Mouse (Mus musculus) CD4-positive, CD25-positive, alpha-beta regulatory T cell, adult 4 months (primary cell): Measurements from ENCODE around the gene Klra2. TPM values are rescaled to one million over a fixed set of nuclear protein-coding genes. Genes with fewer than 3 reads are reported as not detected.
"Not testable (repeated sequence)": the region's sequence is repeated elsewhere in the genome, so short reads cannot be mapped to it uniquely, and the experiment has no call there.

Experiments used
- ATAC-seq: one replicate; pipeline ENCODE4 v1.8.0; 2017
- polyA plus RNA-seq, 2 experiments: library from polyadenylated mRNA; unstranded; fragments of 100-300 nt; shearing (Covaris generic); gene quantifications; one replicate each; pipeline ENCODE4 v1.2.1; 2017

Klra2 gene
- polyA plus RNA-seq, result under 1 TPM in 1 of 2 experiments, not detected in 1; 0.52 TPM

DNA sequence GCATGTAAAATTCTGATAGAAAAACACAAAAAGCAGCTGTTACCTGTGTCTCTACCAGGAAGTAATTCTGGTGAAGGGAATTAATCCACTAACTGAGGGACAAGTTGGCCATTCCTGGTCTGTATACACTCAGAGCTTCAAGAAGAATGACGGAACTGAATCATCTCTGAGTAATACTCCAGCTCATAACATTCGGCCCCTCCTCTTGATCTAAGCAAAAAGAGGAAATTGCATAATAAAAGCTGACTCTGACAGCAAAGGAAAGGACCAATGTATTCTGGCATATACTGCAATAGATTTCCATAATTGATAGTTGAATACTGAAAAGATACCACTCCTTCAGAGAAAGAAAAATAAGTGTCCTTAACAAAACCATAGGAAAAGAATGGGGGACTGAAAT lies at the start of gene Klra2:
Gene Klra2, minus strand, starts transcription at position 157 of the 400 bp plus-strand sequence.
- ATAC-seq, result no peak

DNA sequence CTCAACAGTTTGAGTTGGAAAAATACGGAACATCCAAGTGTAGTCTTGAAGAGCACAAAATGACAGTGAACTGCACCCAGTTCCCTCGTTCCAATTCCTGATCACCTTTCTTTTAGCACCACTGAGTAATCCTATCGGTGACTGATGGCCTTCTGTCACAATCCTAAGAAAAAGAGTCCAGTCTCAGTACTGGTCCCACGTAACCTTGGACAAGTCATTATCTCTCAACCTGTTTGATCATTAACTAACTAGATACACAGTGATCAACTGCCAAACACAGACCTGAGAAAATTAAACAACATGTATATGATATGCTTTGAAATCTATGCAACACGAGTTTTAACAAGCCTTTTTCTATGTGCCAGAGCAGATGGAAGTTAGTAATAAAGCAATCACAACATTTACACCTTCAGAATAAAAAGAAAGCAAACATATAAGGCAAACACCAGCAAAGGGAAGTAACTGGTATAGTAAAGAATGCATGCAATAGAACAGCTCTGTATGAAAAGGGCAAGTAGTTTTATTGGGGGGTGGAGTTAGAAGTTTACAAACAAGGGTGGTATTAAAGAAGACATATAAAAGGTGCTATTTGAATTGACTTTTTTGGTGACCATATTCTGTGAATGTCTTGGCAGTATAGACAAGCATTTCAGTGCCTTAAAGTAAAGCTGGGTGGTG lies 47.4 kb upstream of the Klra2 start:
- no peak for ATAC-seq

DNA sequence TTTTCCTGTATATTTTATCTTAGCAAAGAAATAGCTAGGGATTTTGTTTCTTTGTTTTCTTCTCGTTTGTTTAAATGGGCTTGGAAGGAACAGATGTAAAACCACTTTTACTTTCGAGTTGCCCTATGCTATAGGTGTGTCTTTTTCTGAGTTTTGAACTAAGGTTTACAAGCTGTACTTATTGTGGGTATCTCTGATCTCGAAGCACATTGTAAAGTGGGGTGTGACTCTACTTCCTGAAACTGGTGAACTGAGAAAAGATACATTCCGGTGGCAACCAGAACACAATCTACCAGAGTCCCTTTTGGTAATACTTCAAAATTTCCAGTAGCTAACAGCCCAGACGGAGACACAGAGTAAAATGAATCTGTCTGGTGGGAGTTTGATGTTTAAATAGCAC lies 46.8 kb upstream of the Klra2 start:
- ATAC-seq, result peak; percentile 31

DNA sequence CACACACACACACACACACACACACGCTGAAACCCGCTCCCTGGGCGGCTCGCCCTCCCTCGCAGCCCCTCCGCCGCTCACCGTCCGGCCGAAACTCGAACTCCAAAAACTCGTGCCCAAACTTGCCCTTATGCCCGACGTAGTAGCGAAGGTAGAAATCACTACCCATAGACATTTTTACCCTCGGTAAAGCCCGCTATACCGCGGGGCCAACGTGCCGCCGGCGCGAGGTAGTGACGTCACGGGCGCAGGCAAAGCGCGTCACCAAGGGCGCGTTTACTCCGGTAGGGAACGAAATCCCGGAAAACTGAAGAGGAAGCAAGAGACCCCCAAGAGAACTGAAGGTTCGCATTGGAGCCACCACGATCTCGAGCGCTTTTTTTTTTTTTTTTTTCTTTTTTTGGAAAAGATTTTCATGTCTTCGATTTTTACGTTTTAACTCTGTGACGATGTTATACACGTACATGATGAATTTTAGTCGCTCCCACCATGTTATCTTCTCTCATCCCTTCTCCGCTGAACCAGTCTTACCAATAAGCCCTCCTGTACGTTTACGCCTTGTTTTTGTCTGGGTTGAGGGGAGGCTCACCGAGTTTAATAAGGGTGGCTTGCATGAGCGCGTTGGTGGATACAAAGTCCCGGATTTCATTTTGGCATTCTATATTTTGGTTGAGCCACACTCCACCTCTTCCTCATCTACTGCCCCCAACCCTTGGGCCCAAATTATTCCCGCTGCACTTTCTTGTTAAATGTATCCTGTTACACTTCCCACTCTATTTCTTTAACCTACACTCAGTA lies 46.0 kb upstream of the Klra2 start, which contains the start of gene Magohb:
Gene Magohb, minus strand, starts transcription at position 254 of the 798 bp plus-strand sequence.
- ATAC-seq, result peak; percentile 75

DNA sequence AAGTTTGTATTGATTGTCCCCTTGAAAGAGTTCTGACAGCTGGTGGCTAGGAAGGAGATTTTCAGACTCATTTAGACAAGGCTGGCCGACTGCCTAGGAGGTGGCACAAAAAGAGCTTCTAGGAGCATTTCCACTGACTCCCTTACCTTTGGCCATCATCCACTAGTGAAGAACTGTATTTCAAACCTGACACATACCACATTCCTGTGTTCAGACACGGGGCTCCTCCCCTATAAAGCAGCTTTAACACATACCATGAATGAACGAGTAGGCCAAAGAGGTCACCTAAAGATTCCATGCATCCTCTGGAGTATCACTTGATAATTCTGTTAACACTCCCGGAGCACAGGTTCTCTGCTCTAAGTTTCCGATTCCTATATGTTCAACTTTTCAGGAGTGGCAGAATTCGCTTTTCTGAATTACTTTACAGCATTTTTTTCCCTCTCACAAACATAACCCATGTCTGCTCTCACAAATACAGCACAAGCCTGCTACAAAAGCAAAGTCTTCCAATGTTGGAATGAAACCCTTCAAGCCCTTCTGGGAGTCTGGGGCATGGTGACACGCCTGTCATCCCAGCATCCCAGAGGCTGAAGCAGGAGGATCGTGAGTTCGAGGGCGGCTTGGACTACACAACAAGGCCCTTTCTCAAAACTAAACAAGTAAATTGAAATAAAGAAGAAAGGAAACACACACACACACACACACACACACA lies 45.3 kb upstream of the Klra2 start:
- ATAC-seq, result no peak

DNA sequence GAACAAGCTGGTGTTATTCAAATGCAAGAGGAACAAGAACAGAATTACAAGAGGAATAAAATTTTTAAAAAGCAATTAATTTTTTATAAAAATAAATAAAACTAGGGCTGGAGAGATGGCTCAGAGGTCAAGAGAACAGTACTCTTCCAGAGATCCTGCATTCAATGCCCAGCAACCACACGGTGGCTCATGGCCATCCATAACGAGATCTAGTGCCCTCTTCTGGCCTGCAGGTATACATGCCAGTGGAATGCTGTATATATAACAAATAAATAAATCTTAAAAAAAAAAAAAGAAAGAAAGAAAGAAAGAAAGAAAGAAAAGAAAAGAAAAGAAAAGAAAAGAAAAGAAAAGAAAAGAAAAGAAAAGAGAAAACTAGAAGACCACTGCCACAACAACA lies 43.3 kb upstream of the Klra2 start:
- ATAC-seq, result peak; percentile 28

DNA sequence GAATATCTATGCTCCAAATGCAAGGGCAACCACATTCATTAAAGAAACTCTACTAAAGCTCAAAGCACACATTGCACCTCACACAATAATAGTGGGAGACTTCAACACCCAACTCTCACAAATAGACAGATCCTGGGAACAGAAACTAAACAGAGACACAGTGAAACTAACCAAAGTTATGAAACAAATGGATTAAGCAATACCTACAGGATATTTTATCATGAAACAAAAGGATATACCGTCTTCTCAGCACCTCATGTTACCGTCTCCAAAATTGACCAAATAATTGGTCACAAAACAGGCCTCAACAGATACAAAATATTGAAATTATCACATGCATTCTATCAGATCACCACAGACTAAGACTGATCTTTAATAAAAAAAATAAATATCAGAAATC lies 31.0 kb upstream of the Klra2 start:
- not testable (repeated sequence) for ATAC-seq

DNA sequence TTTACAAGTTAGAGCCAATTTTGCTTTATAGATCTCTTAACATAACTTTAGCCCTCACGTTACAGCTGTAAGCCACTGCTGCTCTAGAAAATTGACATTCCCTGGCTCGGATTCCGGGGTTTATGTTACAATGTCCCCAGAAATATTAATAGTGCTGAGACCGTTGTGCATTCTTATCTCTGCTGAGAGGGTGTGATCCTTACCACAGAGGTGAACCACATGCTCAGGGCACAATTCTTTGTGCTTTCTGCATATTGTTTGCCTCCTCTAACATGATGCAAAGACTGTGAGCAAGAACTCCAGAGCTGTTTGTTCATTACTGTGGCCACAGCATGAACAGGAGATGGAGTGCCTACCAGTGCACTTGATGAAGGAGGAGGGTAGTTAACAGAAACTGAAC lies 29.5 kb upstream of the Klra2 start:
- ATAC-seq, result no peak

DNA sequence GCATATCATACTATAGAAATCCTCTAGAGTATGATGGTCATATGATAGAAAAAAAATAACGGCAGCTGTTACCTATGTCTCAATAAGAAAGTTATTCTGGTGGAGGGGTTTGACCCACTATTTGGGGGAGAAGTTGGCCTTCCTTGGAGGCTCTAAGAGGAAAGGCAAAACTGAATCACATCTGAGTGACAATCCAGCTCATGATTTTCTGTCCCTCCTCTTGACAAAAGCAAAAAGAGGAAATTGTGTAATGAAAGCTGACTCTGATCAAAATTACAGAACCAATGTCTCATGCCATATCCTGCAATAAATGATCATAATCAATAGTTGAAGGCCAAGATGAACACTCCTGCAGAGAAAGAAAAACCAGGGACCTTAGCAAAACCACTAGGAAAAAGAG lies 25.1 kb upstream of the Klra2 start:
- ATAC-seq, result no peak

DNA sequence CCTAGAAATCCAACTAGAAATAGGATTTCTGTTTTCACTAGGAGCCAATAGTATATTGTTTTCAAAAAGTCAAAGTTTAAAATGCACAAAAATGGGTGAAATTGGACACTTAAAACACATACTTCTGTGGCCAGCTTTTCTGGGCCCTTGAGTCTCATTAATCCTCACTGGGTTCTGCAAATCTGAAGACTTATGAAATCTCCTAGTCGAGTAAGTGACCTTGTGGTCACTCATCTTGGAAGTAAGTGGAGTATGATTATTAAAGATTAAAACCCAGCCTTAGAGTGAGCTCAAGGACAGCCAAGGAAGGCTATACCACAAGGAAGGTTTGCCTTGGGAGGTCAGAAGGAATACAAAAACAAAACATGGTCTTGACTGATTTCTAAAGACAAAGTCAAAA lies 23.1 kb upstream of the Klra2 start:
- ATAC-seq, result no peak

DNA sequence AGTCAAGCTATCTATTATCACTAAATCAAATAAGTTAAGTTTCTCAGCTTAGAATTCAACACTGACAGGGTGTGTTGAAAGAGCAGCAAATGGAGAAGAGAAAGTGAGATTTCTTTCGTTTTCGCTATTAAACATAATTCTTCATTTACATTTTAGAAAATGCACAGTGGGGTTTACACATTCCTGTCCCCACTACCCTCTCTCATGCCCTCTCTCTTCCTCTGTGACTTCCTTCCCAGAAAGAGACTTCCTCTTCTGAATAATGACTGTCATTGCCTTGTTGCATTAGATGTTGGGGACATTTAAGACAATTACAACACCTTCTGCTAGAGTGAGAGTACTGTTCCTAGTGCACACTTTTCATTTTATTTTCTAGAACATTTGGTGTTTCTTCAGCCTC lies 22.4 kb upstream of the Klra2 start:
- no peak for ATAC-seq

DNA sequence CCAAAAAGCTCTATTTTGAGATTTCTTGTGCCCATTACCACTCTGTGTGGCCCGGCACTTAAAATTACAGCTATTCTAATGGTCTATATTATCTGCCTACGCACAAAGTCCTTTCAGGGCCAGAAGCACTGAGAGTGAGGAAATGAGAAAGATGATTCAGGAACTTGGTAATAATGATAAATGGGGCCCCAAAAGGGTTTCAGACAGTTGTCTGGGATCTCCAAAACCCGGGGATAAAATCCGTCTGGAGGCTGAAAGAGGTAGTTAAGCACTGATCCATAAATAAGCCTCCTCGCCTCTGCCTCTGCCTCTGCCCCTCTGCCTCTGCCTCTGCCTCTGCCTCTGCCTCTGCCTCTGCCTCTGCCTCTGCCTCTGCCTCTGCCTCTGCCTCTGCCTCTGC lies 17.0 kb upstream of the Klra2 start:
- ATAC-seq, result no peak

DNA sequence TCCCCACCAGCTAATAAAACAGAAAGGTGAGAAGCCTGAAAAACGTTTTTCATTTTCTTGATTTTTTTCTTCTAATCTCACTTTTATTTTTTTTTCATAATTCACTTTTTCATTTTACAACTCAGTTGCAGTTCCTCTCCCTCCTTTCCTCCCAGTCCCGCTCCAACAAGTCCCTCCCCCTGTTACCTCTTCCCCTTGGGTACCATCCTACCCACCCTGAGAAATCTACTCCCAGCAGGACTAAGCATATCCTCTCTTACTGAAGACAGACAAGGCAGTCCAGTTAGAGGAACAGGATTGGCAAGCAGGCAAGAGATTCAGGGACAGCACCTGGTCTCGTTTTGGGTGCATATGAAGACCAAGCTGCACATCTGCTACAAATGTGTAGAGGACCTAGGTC lies 15.6 kb upstream of the Klra2 start:
- ATAC-seq, result no peak

DNA sequence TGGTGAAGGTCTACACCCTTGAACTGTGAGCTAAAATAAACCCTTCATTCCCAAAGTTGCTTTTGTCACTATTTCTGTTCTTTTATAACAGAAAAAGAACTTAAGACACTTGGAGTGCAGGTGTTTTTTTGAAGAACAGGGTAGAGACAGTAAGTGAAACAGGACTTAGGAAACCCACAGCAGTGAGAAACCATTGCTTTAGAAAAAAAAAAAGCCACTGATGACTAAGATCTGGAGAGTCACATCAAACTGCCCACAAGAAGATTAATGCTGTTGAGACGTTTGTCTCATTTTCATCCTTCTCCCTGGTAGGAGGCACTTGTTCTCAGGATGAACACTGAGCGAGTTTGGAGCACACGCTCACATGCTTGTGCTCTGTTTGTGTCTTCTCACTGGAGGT lies 14.8 kb upstream of the Klra2 start:
- ATAC-seq, result no peak

DNA sequence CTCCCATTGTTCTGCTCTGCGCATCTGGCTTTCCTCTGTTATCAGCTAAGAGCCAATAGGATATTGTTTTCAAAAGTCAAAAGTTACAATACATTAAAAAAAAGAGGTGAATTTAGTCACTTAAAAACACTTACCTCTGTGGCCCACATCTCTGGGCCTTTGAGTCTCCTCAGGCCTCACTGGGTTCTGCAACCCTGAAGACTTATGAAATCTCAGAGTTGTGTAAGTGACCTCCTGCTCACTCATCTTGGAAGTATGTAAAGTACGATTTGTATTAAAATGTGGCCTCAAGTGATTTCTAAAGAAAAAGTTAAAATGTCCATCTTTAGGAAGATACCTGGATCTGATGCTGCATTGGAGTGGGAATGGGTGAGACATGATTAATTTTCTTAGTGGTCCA lies 2.1 kb downstream of the Klra2 start:
- no peak for ATAC-seq

Other genes starting within 250 kb of the Klra2 start
- gene Magohb, start 45.9 kb upstream of the Klra2 start, polyA plus RNA-seq, result 10 to 100 TPM; 17.9 to 25.5 TPM
- gene Styk1, start 106.2 kb upstream of the Klra2 start, polyA plus RNA-seq, result not detected
- gene Ybx3, start 141.1 kb upstream of the Klra2 start, polyA plus RNA-seq, result 10 to 100 TPM; 18.0 to 21.9 TPM
- not detected for gene 5430401F13Rik, start 239.0 kb upstream of the Klra2 start, polyA plus RNA-seq
- gene Gm6619, start 239.0 kb upstream of the Klra2 start, polyA plus RNA-seq, result not detected